Mouse (Mus musculus) forebrain, embryonic 11.5 days (tissue): Measurements from ENCODE around the gene Gata2. TPM values are rescaled to one million over a fixed set of nuclear protein-coding genes. Genes with fewer than 3 reads are reported as not detected.

ENCODE experiments used
- ATAC-seq: fragments of 200-750 bp; cut with Nextera tagmentation; replicated peaks from 2 replicates; pipeline ENCODE4 v1.8.0; 2017; ENCODE audit warnings: moderate TSS enrichment; ENCODE audit not compliant: low FRiP score
- DNase-seq: peaks from one replicate; pipeline ENCODE4 v3.0.0-alpha.2; 2017; ENCODE audit warnings: low spot score
- H3K27ac ChIP-seq: fragments of 300-500 bp; sonication (generic); 2 replicates; pipeline ENCODE4 v1.5.1; 2014; ENCODE audit warnings: low read depth, low read length
- H3K27me3 ChIP-seq: fragments of 300-500 bp; sonication (generic); 2 replicates; pipeline ENCODE4 v1.6.1; 2014; ENCODE audit warnings: mild to moderate bottlenecking, low read length, mixed read lengths; ENCODE audit not compliant: control insufficient read depth, insufficient read depth
- H3K36me3 ChIP-seq: fragments of 300-500 bp; sonication (generic); 2 replicates; pipeline ENCODE4 v1.6.1; 2014; ENCODE audit warnings: mild to moderate bottlenecking, low read length, moderate library complexity, mixed read lengths; ENCODE audit not compliant: control insufficient read depth, insufficient read depth
- H3K4me1 ChIP-seq: fragments of 300-500 bp; sonication (generic); replicated peaks from 2 replicates; pipeline ENCODE4 v1.6.1; 2014; ENCODE audit warnings: low read length, mixed read lengths; ENCODE audit not compliant: control insufficient read depth, insufficient read depth
- H3K4me2 ChIP-seq: fragments of 300-500 bp; sonication (generic); 2 replicates; pipeline ENCODE4 v1.6.1; 2014; ENCODE audit warnings: low read depth, mild to moderate bottlenecking, low read length, moderate library complexity, mixed read lengths; ENCODE audit not compliant: severe bottlenecking
- H3K4me3 ChIP-seq: fragments of 300-500 bp; sonication (generic); 2 replicates; pipeline ENCODE4 v1.5.1; 2014; ENCODE audit warnings: low read depth, low read length
- H3K9ac ChIP-seq: fragments of 300-500 bp; sonication (generic); 2 replicates; pipeline ENCODE4 v1.6.1; 2014; ENCODE audit warnings: low read length
- H3K9me3 ChIP-seq: fragments of 300-500 bp; sonication (generic); 2 replicates; pipeline ENCODE4 v1.6.1; 2016; ENCODE audit warnings: low read length, mixed read lengths; ENCODE audit not compliant: control insufficient read depth
- WGBS: fragments of 180-500 bp; shearing (Covaris S2); extraction: QIAGEN DNeasy Blood & Tissue Kit; methylation state at CpG from one replicate; pipeline ENCODE4 v1.1.7; 2014; 5-methylcytosine and 5-hydroxymethylcytosine counted together
- polyA plus RNA-seq: library from polyadenylated mRNA; unstranded; fragments of >200 nt; fragmentation: Nextera tagmentation; extraction: Ambion mirVana; gene quantifications from 2 replicates; pipeline ENCODE4 v1.2.1, GENCODE M21; 2014

Gene Gata2
- polyA plus RNA-seq, 1 experiment from 2014 or later: 7.9 TPM

GRCm38 (mm10) chr6:88210182-88210581 is 16.5 kb downstream of the Gata2 start:
- no peaks in the 10 kb centered on the region for H3K9me3 ChIP-seq
- H3K36me3 ChIP-seq: no peaks in the 10 kb centered on the region
- H3K4me3 ChIP-seq: no peak overlapping the region
- H3K9ac ChIP-seq: no peak overlapping the region
- H3K27me3 ChIP-seq: peaks cover 22% of the 10 kb centered on the region
- ATAC-seq (no peak), DNase-seq (no peak)
- H3K4me2 ChIP-seq: no peak overlapping the region
- no peaks in the 10 kb centered on the region for H3K4me1 ChIP-seq
- WGBS: 62% methylated on average over 3 of the region's 3 CpGs
- no peak overlapping the region for H3K27ac ChIP-seq

GRCm38 (mm10) chr6:88215797-88216196 is 22.1 kb downstream of the Gata2 start:
- no peaks in the 10 kb centered on the region for H3K27me3 ChIP-seq
- ATAC-seq (no peak), DNase-seq (no peak)
- no peak overlapping the region for H3K4me2 ChIP-seq
- no peak overlapping the region for H3K27ac ChIP-seq
- H3K36me3 ChIP-seq: no peaks in the 10 kb centered on the region
- no peaks in the 10 kb centered on the region for H3K4me1 ChIP-seq
- WGBS: 50% methylated on average over 6 of the region's 6 CpGs
- no peak overlapping the region for H3K9ac ChIP-seq
- H3K9me3 ChIP-seq: no peaks in the 10 kb centered on the region
- no peak overlapping the region for H3K4me3 ChIP-seq

- H3K9me3 ChIP-seq: no peaks in the 10 kb centered on the region
- no peak overlapping the region for H3K27ac ChIP-seq
- H3K4me1 ChIP-seq: no peaks in the 10 kb centered on the region
- 82% methylated on average over 4 of the region's 4 CpGs for WGBS
- no peak overlapping the region for H3K9ac ChIP-seq
- no peaks in the 10 kb centered on the region for H3K36me3 ChIP-seq
- DNase-seq: no peak
- H3K4me3 ChIP-seq: no peak overlapping the region
- ATAC-seq: no peak
- no peaks in the 10 kb centered on the region for H3K27me3 ChIP-seq
- no peak overlapping the region for H3K4me2 ChIP-seq
Measured at GRCm38 (mm10) chr6:88216199-88216598, 22.5 kb downstream of the Gata2 start.

- no peak overlapping the region for H3K4me3 ChIP-seq
- no peaks in the 10 kb centered on the region for H3K4me1 ChIP-seq
- WGBS: 9% methylated on average over 4 of the region's 4 CpGs
- H3K9ac ChIP-seq: no peak overlapping the region
- no peak for ATAC-seq
- H3K27me3 ChIP-seq: no peaks in the 10 kb centered on the region
- no peaks in the 10 kb centered on the region for H3K36me3 ChIP-seq
- no peaks in the 10 kb centered on the region for H3K9me3 ChIP-seq
- no peak overlapping the region for H3K27ac ChIP-seq
- no peak for DNase-seq
- no peak overlapping the region for H3K4me2 ChIP-seq
Measured at GRCm38 (mm10) chr6:88219094-88219493, 25.4 kb downstream of the Gata2 start.

GRCm38 (mm10) chr6:88221968-88222367 is 28.3 kb downstream of the Gata2 start, which contains the start of gene Dnajb8:
Dnajb8 (plus strand) TSS chr6:88222268.
- 0 out of 2 replicates have a peak, but pooled peaks cover 2% of the 10 kb centered on the region for H3K4me1 ChIP-seq
- H3K27ac ChIP-seq: no peak within 1 kb of the TSS
- H3K9ac ChIP-seq: no peak within 1 kb of the TSS
- 43% methylated on average over 10 of the region's 10 CpGs for WGBS
- H3K4me3 ChIP-seq: no peak within 1 kb of the TSS
- H3K36me3 ChIP-seq: no peaks in the 10 kb centered on the region
- no peaks in the 10 kb centered on the region for H3K27me3 ChIP-seq
- H3K9me3 ChIP-seq: no peaks in the 10 kb centered on the region
- DNase-seq: no peak
- no peak within 1 kb of the TSS for H3K4me2 ChIP-seq
- ATAC-seq: no peak

- 0 out of 2 replicates have a peak overlapping the region, but pooled peaks have one; percentile 16 for H3K9ac ChIP-seq
- no peak overlapping the region for H3K27ac ChIP-seq
- H3K27me3 ChIP-seq: 0 out of 2 replicates have a peak, but pooled peaks cover 2% of the 10 kb centered on the region
- no peak for DNase-seq
- no peaks in the 10 kb centered on the region for H3K9me3 ChIP-seq
- H3K4me2 ChIP-seq: no peak overlapping the region
- no peak overlapping the region for H3K4me3 ChIP-seq
- 0 out of 2 replicates have a peak, but pooled peaks cover 2% of the 10 kb centered on the region for H3K4me1 ChIP-seq
- WGBS: 12% methylated on average over 5 of the region's 5 CpGs
- 0 out of 2 replicates have a peak, but pooled peaks have one; percentile 55 for ATAC-seq
- H3K36me3 ChIP-seq: no peaks in the 10 kb centered on the region
Measured at GRCm38 (mm10) chr6:88226570-88226994, 32.9 kb downstream of the Gata2 start.

GRCm38 (mm10) chr6:88227537-88227936 is 33.8 kb downstream of the Gata2 start:
- Histone ChIP-seq H3K36me3 (no peaks in the 10 kb centered on the region), H3K9ac (no peak overlapping the region), H3K4me3 (no peak overlapping the region), H3K4me1 (0 out of 2 replicates have a peak, but pooled peaks cover 2% of the 10 kb centered on the region), H3K4me2 (no peak overlapping the region), H3K27me3 (0 out of 2 replicates have a peak, but pooled peaks cover 2% of the 10 kb centered on the region), H3K9me3 (no peaks in the 10 kb centered on the region), H3K27ac (no peak overlapping the region)
- no peak for ATAC-seq
- DNase-seq: no peak
- WGBS: 60% methylated on average over 7 of the region's 7 CpGs

- H3K4me3 ChIP-seq: no peak overlapping the region
- H3K4me1 ChIP-seq: 0 out of 2 replicates have a peak, but pooled peaks cover 2% of the 10 kb centered on the region
- H3K4me2 ChIP-seq: no peak overlapping the region
- no peak for ATAC-seq
- peaks cover 7% of the 10 kb centered on the region for H3K27me3 ChIP-seq
- no peaks in the 10 kb centered on the region for H3K36me3 ChIP-seq
- no peak overlapping the region for H3K27ac ChIP-seq
- H3K9ac ChIP-seq: no peak overlapping the region
- H3K9me3 ChIP-seq: no peaks in the 10 kb centered on the region
- DNase-seq: no peak
- WGBS: 92% methylated on average over 12 of the region's 12 CpGs
Measured at GRCm38 (mm10) chr6:88229221-88229620, 35.5 kb downstream of the Gata2 start.

- Histone ChIP-seq H3K9me3 (no peaks in the 10 kb centered on the region), H3K9ac (no peak overlapping the region), H3K27me3 (peaks cover 18% of the 10 kb centered on the region), H3K36me3 (no peaks in the 10 kb centered on the region), H3K4me1 (peaks cover 14% of the 10 kb centered on the region), H3K4me3 (no peak overlapping the region), H3K4me2 (no peak overlapping the region), H3K27ac (no peak overlapping the region)
- 85% methylated on average over 7 of the region's 7 CpGs for WGBS
- DNase-seq (no peak), ATAC-seq (no peak)
Measured at GRCm38 (mm10) chr6:88231821-88232220, 38.1 kb downstream of the Gata2 start.
